Mouse (Mus musculus) brain, embryonic 14.5 days (tissue): Measurements from ENCODE around the gene Elmo1.

Source experiments
- CTCF ChIP-seq: fragments of 200-500 bp; IDR thresholded peaks from 2 replicates; pipeline ENCODE4 v1.5.1; 2012; ENCODE audit warnings: inconsistent platforms, mild to moderate bottlenecking, moderate library complexity, borderline replicate concordance; ENCODE audit not compliant: insufficient read depth, insufficient read length; ENCODE audit errors: extremely low read depth
- POLR2A ChIP-seq: fragments of 200-500 bp; IDR thresholded peaks from 2 replicates; pipeline ENCODE4 v1.6.1; 2012; ENCODE audit warnings: mild to moderate bottlenecking, inconsistent platforms, borderline replicate concordance; ENCODE audit not compliant: poor library complexity, insufficient read depth, insufficient read length, severe bottlenecking; ENCODE audit errors: extremely low read depth

DNA sequence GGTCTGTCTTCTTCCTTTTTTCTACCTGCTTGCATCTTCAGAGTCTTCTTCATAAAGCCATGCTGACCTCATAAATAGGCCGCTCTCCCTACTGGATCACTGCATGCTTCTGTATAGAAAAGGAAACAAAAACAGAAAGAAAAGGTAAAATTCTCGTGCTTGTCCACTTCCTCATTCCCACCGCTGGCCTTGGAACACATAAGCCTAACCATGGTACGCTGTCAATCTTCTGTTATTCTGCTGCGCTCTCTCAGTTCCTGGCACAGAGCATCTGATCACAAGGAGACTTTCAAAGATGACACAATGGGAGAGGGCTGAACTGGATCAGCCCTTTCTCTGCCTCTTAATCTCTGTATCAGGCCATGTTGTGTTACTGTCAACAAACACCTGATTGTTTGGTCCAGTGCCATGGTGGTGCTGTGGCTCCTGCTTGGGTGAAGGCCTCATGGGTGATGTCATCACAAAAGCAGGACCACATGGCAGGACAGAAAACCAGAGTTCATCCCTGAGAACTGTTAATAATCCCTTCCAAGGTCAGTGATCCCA, 17.6 kb downstream of the Elmo1 start:
- TF ChIP-seq CTCF: no peak
- no peak for TF ChIP-seq POLR2A
